Mouse (Mus musculus) frontal cortex, postnatal 10 days (tissue): ENCODE results near the gene Slc17a5.
A peak's percentile ranks its signal among the peaks of the same experiment; 100 is the strongest.

Source experiments
- DNase-seq, 2 experiments: peaks; one replicate each; pipeline ENCODE4 v3.0.0; 2022; ENCODE audit warnings: low spot score in 2 of 2, mixed read lengths in 1 of 2

Slc17a5 gene

DNA sequence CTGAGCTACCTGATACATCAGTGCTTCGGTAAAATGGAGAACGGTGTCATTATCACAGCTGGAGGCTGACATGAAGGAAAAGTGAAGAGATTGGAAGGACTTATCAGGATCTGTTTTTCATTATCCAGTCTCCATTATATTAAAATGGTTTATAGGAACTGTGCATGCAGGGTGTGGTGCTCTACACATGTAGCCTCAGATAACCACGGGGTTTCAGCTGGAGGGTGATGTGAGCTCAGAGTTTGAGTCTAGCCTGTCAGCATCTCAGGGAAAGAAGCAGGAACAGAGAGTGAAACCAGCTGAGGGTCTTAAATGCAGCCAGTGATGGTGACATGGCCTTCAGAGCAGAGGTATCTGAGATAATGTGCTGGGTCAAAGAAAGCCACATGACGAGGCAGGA, 28.4 kb downstream of the Slc17a5 start:
- no peak for DNase-seq

GRCm38 (mm10) chr9:78558586-78559214, 29.1 kb downstream of the Slc17a5 start:
- no peak for DNase-seq

- DNase-seq = no peak
Measured at GRCm38 (mm10) chr9:78557041-78557440, 30.8 kb downstream of the Slc17a5 start.

DNA sequence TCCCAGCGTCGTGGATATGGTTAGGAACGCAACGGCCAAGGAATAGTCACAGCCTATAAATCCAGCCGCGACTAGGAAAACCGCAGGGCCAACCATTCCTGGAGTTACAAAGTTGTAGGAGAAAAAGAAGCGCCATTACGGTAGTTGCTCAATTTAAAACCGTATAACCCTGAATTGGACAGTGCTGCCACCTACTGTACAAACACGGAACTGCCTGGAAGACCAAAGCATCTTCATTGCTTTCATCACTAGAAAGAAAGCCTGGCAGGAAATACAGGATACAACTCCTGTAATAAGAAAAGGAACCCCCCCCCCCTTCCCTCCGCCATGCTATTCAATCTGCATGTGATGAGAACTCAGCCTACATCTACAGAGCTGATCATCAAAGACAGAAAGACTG, 34.9 kb downstream of the Slc17a5 start:
- peak in 1 of 2 experiments; percentile 69 for DNase-seq

DNA sequence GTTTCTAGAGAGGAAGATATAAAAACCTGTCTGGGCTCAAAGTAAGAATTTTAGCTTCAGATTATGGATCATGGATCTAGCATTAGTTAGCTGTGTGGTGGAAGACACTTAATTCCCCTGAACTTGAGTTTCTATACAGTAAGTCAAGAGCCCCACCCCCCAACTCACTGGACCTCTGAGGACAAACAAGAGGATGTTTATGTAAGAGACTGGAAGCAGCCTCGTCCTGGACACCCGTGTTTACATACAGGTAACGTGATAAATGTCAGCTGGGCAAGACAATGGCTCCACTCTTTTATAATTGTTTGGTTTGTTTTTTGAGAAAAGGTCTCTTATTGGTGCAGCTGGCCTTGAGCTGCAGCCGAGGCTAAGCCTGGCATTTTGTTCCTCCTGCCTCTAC, 36.1 kb downstream of the Slc17a5 start:
- no peak for DNase-seq

- DNase-seq = no peak
Measured at GRCm38 (mm10) chr9:78547742-78548141, 40.1 kb downstream of the Slc17a5 start.

DNA sequence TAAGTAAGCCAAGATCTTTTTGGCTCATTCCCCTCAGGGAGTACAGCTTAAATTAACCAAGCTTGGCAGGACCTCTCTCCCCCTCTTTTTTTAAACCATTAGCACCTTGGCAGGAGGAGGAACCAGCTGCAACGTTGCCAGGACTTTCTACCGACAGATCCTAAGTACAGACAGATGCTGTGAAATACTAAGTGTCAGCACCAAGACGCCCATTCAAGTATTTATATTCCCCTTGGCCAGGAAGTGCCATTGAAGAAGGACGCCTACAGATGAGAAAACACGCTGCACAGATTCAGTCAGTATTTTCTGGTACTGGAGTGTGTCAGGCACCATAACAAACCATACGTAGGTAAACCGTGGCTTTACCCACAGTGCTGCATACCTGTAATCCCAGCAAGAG, 40.9 kb downstream of the Slc17a5 start:
- DNase-seq = no peak

- no peak for DNase-seq
Measured at GRCm38 (mm10) chr9:78541758-78542157, 46.1 kb downstream of the Slc17a5 start.

GRCm38 (mm10) chr9:78538421-78538820, 49.4 kb downstream of the Slc17a5 start:
- DNase-seq = no peak

GRCm38 (mm10) chr9:78537154-78537873, 50.5 kb downstream of the Slc17a5 start:
- DNase-seq = no peak

GRCm38 (mm10) chr9:78534606-78535005, 53.2 kb downstream of the Slc17a5 start:
- DNase-seq = no peak

- DNase-seq = no peak
Measured at GRCm38 (mm10) chr9:78533296-78533935, 54.4 kb downstream of the Slc17a5 start.

DNA sequence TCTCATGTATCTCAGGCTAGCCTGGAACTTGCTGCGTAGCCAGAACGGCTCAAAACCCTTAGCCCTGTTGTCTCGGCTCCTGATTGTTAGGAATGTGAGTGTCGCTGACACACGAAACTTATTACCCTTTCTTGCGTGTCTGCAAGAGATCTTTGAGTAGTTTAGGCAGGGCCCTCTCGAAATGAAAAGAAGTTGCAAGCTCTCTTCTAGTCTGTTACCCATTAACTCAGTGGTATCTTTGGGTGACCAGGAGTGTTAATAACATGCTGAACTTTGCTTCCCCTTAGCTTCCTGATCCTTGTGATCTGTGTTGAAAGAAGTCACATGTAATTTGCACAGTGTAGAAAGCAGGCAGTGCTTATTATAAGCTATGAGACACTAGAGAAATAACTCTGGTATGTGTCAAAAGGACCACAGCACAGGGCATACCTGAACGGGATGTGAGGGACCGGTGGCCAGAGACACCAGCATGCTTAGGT, 55.5 kb downstream of the Slc17a5 start:
- no peak for DNase-seq

DNA sequence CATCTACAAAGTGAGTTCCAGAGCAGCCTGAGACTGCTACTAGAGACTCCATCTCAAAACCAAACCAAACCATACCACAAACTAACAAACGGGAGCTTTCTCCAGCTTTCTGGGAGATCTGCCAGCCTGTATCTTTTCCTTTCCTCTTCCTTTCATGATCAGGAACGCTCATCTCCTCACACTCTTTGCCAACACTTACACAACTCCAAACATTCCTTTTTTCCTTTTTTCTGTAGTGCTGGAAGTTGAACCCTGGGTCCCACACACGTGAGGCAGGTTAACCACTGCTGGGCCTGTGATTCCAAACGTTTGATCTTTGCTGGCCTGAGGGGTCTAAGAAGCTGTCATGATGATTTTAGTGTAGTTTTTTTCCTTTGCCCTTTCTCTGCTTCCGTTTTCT, 56.0 kb downstream of the Slc17a5 start:
- no peak for DNase-seq

- DNase-seq = peak; percentile 52 to 77
Measured at GRCm38 (mm10) chr9:78527767-78528381, 60.0 kb downstream of the Slc17a5 start.

DNA sequence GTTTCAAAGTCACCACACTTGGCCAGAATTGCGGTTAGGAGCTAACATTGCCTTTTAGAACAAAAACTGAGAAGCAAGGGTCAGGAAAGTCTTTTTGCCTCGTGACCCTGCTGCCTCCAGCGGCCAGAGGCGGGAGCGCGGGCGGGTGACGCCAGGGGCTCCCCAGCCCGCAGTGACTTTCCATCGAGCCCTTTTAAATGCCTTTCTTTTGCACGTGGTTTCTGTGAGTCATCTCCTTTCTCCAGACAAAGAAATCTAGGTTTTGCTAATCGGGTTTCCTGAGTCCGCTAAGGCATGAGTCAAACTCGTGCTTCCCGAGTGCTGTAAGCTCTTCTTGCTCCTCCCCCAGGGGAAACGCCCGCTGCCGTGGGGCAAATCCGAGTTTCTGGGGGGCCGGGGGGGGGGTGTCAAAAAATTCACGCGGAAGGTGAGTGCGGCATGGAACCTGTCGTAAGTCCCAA, 60.5 kb downstream of the Slc17a5 start:
- peak; percentile 48 to 67 for DNase-seq

DNA sequence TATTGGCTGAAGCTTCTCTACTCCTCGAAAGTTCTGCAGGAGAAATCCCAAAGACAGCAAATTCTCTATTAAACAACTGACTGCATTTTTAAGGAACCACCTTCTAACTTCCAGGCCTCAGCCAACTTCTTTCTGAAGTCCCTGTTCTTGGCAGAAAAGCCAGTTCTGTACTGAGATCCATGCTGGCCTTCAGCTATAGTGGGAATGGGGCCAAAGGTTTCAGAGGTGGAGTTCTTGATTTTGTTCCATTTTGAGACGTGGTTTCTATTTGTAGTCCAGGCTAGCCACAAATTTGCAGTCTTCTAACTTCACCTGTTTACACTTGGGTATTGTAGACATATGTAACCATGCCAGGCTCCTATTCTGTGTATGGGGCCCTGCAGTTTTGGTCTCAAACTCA, 61.6 kb downstream of the Slc17a5 start:
- no peak for DNase-seq

- DNase-seq = no peak
Measured at GRCm38 (mm10) chr9:78525451-78526135, 62.2 kb downstream of the Slc17a5 start.

GRCm38 (mm10) chr9:78521689-78522088, 66.2 kb downstream of the Slc17a5 start:
- DNase-seq = peak; percentile 20 to 38

- peak; percentile 63 to 68 for DNase-seq
Measured at GRCm38 (mm10) chr9:78520780-78521601, 66.8 kb downstream of the Slc17a5 start.
